Mouse (Mus musculus): ENCODE data around the gene Asb12. TPM values are rescaled to one million over a fixed set of nuclear protein-coding genes. Genes with fewer than 3 reads are reported as not detected.
"Not testable (repeated sequence)": the region's sequence is repeated elsewhere in the genome, so short reads cannot be mapped to it uniquely, and the experiment has no call there.

The Asb12 gene
- not detected in 2 replicates for polyA plus RNA-seq (2015; fragmentation: Nextera tagmentation; extraction: Ambion mirVana)

GRCm38 (mm10) chrX:95557887-95558286, at the start of gene Asb12, which contains the start of gene Pfn5:
Gene Asb12 (minus strand): TSS chrX:95557987.
Gene Pfn5 (plus strand): TSS chrX:95558104.
- no peaks in the 10 kb centered on the region for H3K27me3 ChIP-seq
- H3K27ac ChIP-seq (replicated peaks) = no peak within 1 kb of the TSS
- H3K9ac ChIP-seq = no peak within 1 kb of the TSS
- H3K9me3 ChIP-seq (replicated peaks) = no peaks in the 10 kb centered on the region
- 83% methylated on average over 2 of the region's 2 CpGs for WGBS
- no peak for ATAC-seq (ENCODE audit: insufficient number of reproducible peaks, low FRiP score, low TSS enrichment, low read depth)
- no peak within 1 kb of the TSS for H3K4me2 ChIP-seq (replicated peaks)
- no peaks in the 10 kb centered on the region for H3K4me1 ChIP-seq
- no peaks in the 10 kb centered on the region for H3K36me3 ChIP-seq
- no peak within 1 kb of the TSS for H3K4me3 ChIP-seq (replicated peaks)

GRCm38 (mm10) chrX:95600609-95601008, 42.8 kb upstream of the Asb12 start:
- 76% methylated on average over 5 of the region's 5 CpGs for WGBS

GRCm38 (mm10) chrX:95554321-95554720, 3.5 kb downstream of the Asb12 start:
- ATAC-seq (ENCODE audit: insufficient number of reproducible peaks, low FRiP score, low TSS enrichment, low read depth) = no peak

More at GRCm38 (mm10) chrX:95600609-95601008, 42.8 kb upstream of the Asb12 start:
- ATAC-seq (ENCODE audit: insufficient number of reproducible peaks, low FRiP score, low TSS enrichment, low read depth) = no peak
- no peak overlapping the region for H3K27ac ChIP-seq (replicated peaks)
- no peaks in the 10 kb centered on the region for H3K9me3 ChIP-seq (replicated peaks)
- H3K4me1 ChIP-seq = no peaks in the 10 kb centered on the region
- no peaks in the 10 kb centered on the region for H3K36me3 ChIP-seq
- H3K4me2 ChIP-seq (replicated peaks) = no peak overlapping the region
- no peak overlapping the region for H3K9ac ChIP-seq
- no peak overlapping the region for H3K4me3 ChIP-seq (replicated peaks)
- no peaks in the 10 kb centered on the region for H3K27me3 ChIP-seq

GRCm38 (mm10) chrX:95535493-95535892, 22.3 kb downstream of the Asb12 start:
- not testable (repeated sequence) for H3K36me3 ChIP-seq; ATAC-seq (ENCODE audit: insufficient number of reproducible peaks, low FRiP score, low TSS enrichment, low read depth); H3K4me2 ChIP-seq (replicated peaks); H3K4me1 ChIP-seq; H3K27ac ChIP-seq (replicated peaks); H3K4me3 ChIP-seq (replicated peaks); H3K27me3 ChIP-seq; H3K9ac ChIP-seq; H3K9me3 ChIP-seq (replicated peaks)
- WGBS = 66% methylated on average over 2 of the region's 2 CpGs

More at GRCm38 (mm10) chrX:95554321-95554720, 3.5 kb downstream of the Asb12 start:
- Histone ChIP-seq H3K27me3 (no peaks in the 10 kb centered on the region), H3K9me3 (replicated peaks) (no peaks in the 10 kb centered on the region), H3K27ac (replicated peaks) (no peak overlapping the region), H3K36me3 (no peaks in the 10 kb centered on the region), H3K4me3 (replicated peaks) (no peak overlapping the region), H3K9ac (no peak overlapping the region), H3K4me1 (no peaks in the 10 kb centered on the region), H3K4me2 (replicated peaks) (no peak overlapping the region)
- WGBS = 70% methylated on average over 4 of the region's 4 CpGs

- Histone ChIP-seq H3K36me3 (no peaks in the 10 kb centered on the region), H3K27ac (replicated peaks) (no peak overlapping the region), H3K4me2 (replicated peaks) (no peak overlapping the region), H3K9me3 (replicated peaks) (no peaks in the 10 kb centered on the region), H3K4me3 (replicated peaks) (no peak overlapping the region), H3K9ac (no peak overlapping the region), H3K27me3 (no peaks in the 10 kb centered on the region), H3K4me1 (no peaks in the 10 kb centered on the region)
- no peak for ATAC-seq (ENCODE audit: insufficient number of reproducible peaks, low FRiP score, low TSS enrichment, low read depth)
- WGBS = 68% methylated on average over 2 of the region's 2 CpGs
Measured at GRCm38 (mm10) chrX:95525166-95525565, 32.6 kb downstream of the Asb12 start.

- ATAC-seq (ENCODE audit: insufficient number of reproducible peaks, low FRiP score, low TSS enrichment, low read depth) = no peak
Measured at GRCm38 (mm10) chrX:95523883-95524282, 33.9 kb downstream of the Asb12 start.

GRCm38 (mm10) chrX:95457166-95457565, 100.6 kb downstream of the Asb12 start:
- ATAC-seq (ENCODE audit: insufficient number of reproducible peaks, low FRiP score, low TSS enrichment, low read depth) = no peak
- WGBS = 62% methylated on average over 3 of the region's 3 CpGs
- no peaks in the 10 kb centered on the region for H3K9me3 ChIP-seq (replicated peaks)

More at GRCm38 (mm10) chrX:95523883-95524282, 33.9 kb downstream of the Asb12 start:
- no peaks in the 10 kb centered on the region for H3K27me3 ChIP-seq
- H3K9me3 ChIP-seq (replicated peaks) = no peaks in the 10 kb centered on the region
- H3K27ac ChIP-seq (replicated peaks) = no peak overlapping the region
- no peak overlapping the region for H3K4me2 ChIP-seq (replicated peaks)
- H3K9ac ChIP-seq = no peak overlapping the region
- H3K36me3 ChIP-seq = no peaks in the 10 kb centered on the region
- H3K4me3 ChIP-seq (replicated peaks) = no peak overlapping the region
- H3K4me1 ChIP-seq = no peaks in the 10 kb centered on the region

GRCm38 (mm10) chrX:95445866-95446265, 111.9 kb downstream of the Asb12 start:
- Histone ChIP-seq H3K4me1 (0 out of 2 replicates have a peak, but pooled peaks cover 7% of the 10 kb centered on the region), H3K4me3 (replicated peaks) (no peak overlapping the region), H3K27ac (replicated peaks) (no peak overlapping the region), H3K9ac (no peak overlapping the region), H3K9me3 (replicated peaks) (no peaks in the 10 kb centered on the region), H3K4me2 (replicated peaks) (no peak overlapping the region), H3K36me3 (no peaks in the 10 kb centered on the region), H3K27me3 (no peaks in the 10 kb centered on the region)
- ATAC-seq (ENCODE audit: insufficient number of reproducible peaks, low FRiP score, low TSS enrichment, low read depth) = no peak
- WGBS = 39% methylated on average over 2 of the region's 2 CpGs

More at GRCm38 (mm10) chrX:95457166-95457565, 100.6 kb downstream of the Asb12 start:
- no peak overlapping the region for H3K4me2 ChIP-seq (replicated peaks)
- H3K27ac ChIP-seq (replicated peaks) = no peak overlapping the region
- no peaks in the 10 kb centered on the region for H3K36me3 ChIP-seq
- no peaks in the 10 kb centered on the region for H3K4me1 ChIP-seq
- no peak overlapping the region for H3K9ac ChIP-seq
- no peak overlapping the region for H3K4me3 ChIP-seq (replicated peaks)
- H3K27me3 ChIP-seq = no peaks in the 10 kb centered on the region

GRCm38 (mm10) chrX:95445141-95445540, 112.6 kb downstream of the Asb12 start:
- peak overlapping the region; percentile 57 for H3K4me2 ChIP-seq (replicated peaks)
- no peak for ATAC-seq (ENCODE audit: insufficient number of reproducible peaks, low FRiP score, low TSS enrichment, low read depth)
- 36% methylated on average over 3 of the region's 3 CpGs for WGBS
- H3K36me3 ChIP-seq = no peaks in the 10 kb centered on the region
- peak overlapping the region; percentile 61 for H3K4me3 ChIP-seq (replicated peaks)
- H3K27ac ChIP-seq (replicated peaks) = peak overlapping the region; percentile 86
- H3K4me1 ChIP-seq = 0 out of 2 replicates have a peak, but pooled peaks cover 7% of the 10 kb centered on the region
- H3K9ac ChIP-seq = no peak overlapping the region
- no peaks in the 10 kb centered on the region for H3K9me3 ChIP-seq (replicated peaks)
- H3K27me3 ChIP-seq = no peaks in the 10 kb centered on the region

GRCm38 (mm10) chrX:95444776-95445111, 113.0 kb downstream of the Asb12 start, which contains the start of gene Amer1:
Gene Amer1 (minus strand): TSS chrX:95444872.
- ATAC-seq (ENCODE audit: insufficient number of reproducible peaks, low FRiP score, low TSS enrichment, low read depth) = peak; percentile 96
- WGBS = 18% methylated on average over 19 of the region's 19 CpGs
- Histone ChIP-seq H3K9me3 (replicated peaks) (no peaks in the 10 kb centered on the region), H3K27ac (replicated peaks) (peak within 1 kb of the TSS; percentile 86), H3K36me3 (no peaks in the 10 kb centered on the region), H3K27me3 (no peaks in the 10 kb centered on the region), H3K4me1 (0 out of 2 replicates have a peak, but pooled peaks cover 7% of the 10 kb centered on the region), H3K4me3 (replicated peaks) (peak within 1 kb of the TSS; percentile 61), H3K4me2 (replicated peaks) (peak within 1 kb of the TSS; percentile 57), H3K9ac (0 out of 2 replicates have a peak within 1 kb of the TSS, but pooled peaks have one; percentile 23)

GRCm38 (mm10) chrX:95443898-95444775, 113.7 kb downstream of the Asb12 start:
- peak overlapping the region; percentile 86 for H3K27ac ChIP-seq (replicated peaks)
- 0 out of 2 replicates have a peak overlapping the region, but pooled peaks have one; percentile 23 for H3K9ac ChIP-seq
- 0 out of 2 replicates have a peak, but pooled peaks cover 7% of the 10 kb centered on the region for H3K4me1 ChIP-seq
- peak overlapping the region; percentile 61 for H3K4me3 ChIP-seq (replicated peaks)
- H3K36me3 ChIP-seq = no peaks in the 10 kb centered on the region
- H3K9me3 ChIP-seq (replicated peaks) = no peaks in the 10 kb centered on the region
- WGBS = 18% methylated on average over 42 of the region's 42 CpGs
- H3K27me3 ChIP-seq = no peaks in the 10 kb centered on the region
- peak; percentile 74 for ATAC-seq (ENCODE audit: insufficient number of reproducible peaks, low FRiP score, low TSS enrichment, low read depth)
- peak overlapping the region; percentile 57 for H3K4me2 ChIP-seq (replicated peaks)
